Mouse (Mus musculus) MEL (cell line): ENCODE measurements at regions not wholly inside any gene's neighbourhood (a gene's known extent, or its start where the extent isn't known, plus 50 kb on each side); places are given as distances from the start of the nearest gene placed in this dataset.

ENCODE experiments used
- CHD1 ChIP-seq: IDR thresholded peaks from 2 replicates; pipeline ENCODE4 v1.6.1; 2012; ENCODE audit warnings: low read depth, mild to moderate bottlenecking, inconsistent platforms, low read length, improper control_type of control experiment
- CTCF ChIP-seq, 3 experiments: IDR thresholded peaks in 2 of 3; conservative IDR thresholded peaks in 1 of 3; 2 replicates each; pipeline ENCODE4 v1.5.1; 2011 to 2012; ENCODE audit warnings: low read length in 3 of 3, low read depth in 2 of 3, mild to moderate bottlenecking in 2 of 3, improper control_type of control experiment in 1 of 3, inconsistent platforms in 1 of 3, mixed read lengths in 1 of 3, moderate library complexity in 1 of 3; ENCODE audit not compliant: control insufficient read depth in 1 of 3, insufficient read depth in 1 of 3, poor library complexity in 1 of 3, severe bottlenecking in 1 of 3
- GATA1 ChIP-seq: IDR thresholded peaks from 2 replicates; pipeline ENCODE4 v1.6.1; 2011; ENCODE audit warnings: low read depth, low read length, improper control_type of control experiment
- JUND ChIP-seq: IDR thresholded peaks from 2 replicates; pipeline ENCODE4 v1.6.1; 2011; ENCODE audit warnings: low read depth, mild to moderate bottlenecking, improper control_type of control experiment, low read length
- KAT2A ChIP-seq: conservative IDR thresholded peaks from 2 replicates; pipeline ENCODE4 v1.6.1; 2012; ENCODE audit warnings: low read depth, low read length, improper control_type of control experiment, inconsistent platforms
- SIN3A ChIP-seq: IDR thresholded peaks from 2 replicates; pipeline ENCODE4 v1.6.1; 2012; ENCODE audit warnings: low read length, improper control_type of control experiment, inconsistent platforms
- UBTF ChIP-seq: IDR thresholded peaks from 2 replicates; pipeline ENCODE4 v1.6.1; 2012; ENCODE audit warnings: low read depth, mild to moderate bottlenecking, inconsistent platforms, low read length, improper control_type of control experiment, moderate library complexity, borderline replicate concordance; ENCODE audit not compliant: insufficient read depth
- USF1 ChIP-seq: IDR thresholded peaks from 2 replicates; pipeline ENCODE4 v1.6.1; 2014; ENCODE audit warnings: low read depth, mild to moderate bottlenecking, inconsistent platforms, low read length, improper control_type of control experiment, moderate library complexity
- ZC3H11A ChIP-seq: IDR thresholded peaks from 2 replicates; pipeline ENCODE4 v1.6.1; 2012; ENCODE audit warnings: low read depth, mild to moderate bottlenecking, inconsistent platforms, low read length, improper control_type of control experiment

DNA sequence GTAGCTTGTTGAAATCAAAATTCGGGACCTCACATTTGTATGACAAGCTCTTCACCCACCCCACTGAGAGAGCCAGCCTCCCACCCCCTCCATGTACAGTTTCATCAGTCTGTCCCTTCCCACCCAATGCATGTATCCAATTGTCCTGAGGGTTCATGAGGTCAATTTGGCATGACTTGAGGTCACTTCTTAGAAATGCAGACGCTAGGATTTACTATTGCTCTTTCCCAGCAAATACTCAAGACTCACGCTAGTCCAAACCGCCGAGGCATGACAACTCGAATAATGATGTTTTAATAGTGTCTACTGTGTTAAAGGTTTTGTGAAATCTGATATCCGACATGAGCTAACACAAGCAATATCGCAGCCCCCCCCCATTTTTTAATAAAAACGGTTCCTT is 347.6 kb upstream of the Gm765 start:
- TF ChIP-seq KAT2A = no peak
- TF ChIP-seq ZC3H11A = no peak
- TF ChIP-seq GATA1 = no peak
- no peak for TF ChIP-seq USF1
- no peak for TF ChIP-seq UBTF
- TF ChIP-seq CTCF (IDR thresholded peaks at IDR 0.05 in 2 of 3, conservative IDR thresholded peaks at IDR 0.05 in 1 of 3; ENCODE audit: control insufficient read depth in 1 of 3, insufficient read depth in 1 of 3, low read depth in 2 of 3, low read length in 3 of 3, poor library complexity in 1 of 3, severe bottlenecking in 1 of 3) = no peak
- no peak for TF ChIP-seq CHD1
- TF ChIP-seq SIN3A = no peak
- TF ChIP-seq JUND = no peak
